Mouse (Mus musculus): ENCODE measurements around the gene Gm45521. TPM values are rescaled to one million over a fixed set of nuclear protein-coding genes. Genes with fewer than 3 reads are reported as not detected.

Gene Gm45521
- total and polyA plus RNA-seq, 3 experiments = not detected

DNA sequence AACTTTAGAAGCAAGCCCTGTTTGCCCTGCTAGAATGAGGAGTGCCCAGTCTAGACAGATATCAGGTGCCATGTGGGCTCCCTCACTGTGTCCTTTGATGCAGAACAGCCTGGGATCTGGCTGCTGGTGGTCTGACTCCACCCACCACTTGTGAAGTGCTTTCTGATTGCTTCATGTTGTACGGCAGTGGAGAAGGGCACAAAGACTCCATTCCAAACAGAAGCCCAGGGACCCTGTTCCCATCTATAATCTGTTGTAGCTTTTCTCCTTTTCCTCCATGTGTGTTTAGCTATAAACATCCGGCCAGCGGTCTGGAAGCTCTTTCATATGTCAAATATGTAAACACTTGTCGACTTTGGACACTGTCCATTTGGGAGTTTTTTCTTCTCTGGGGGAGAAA, 37.2 kb upstream of the Gm45521 start:
- no peaks in the 10 kb centered on the region for H3K36me3 ChIP-seq (ENCODE audit: control insufficient read depth, insufficient read depth, low read length)
- no peak overlapping the region for H3K9ac ChIP-seq (ENCODE audit: low read depth, low read length)
- no peaks in the 10 kb centered on the region for H3K4me1 ChIP-seq (ENCODE audit: control insufficient read depth, insufficient read depth, low read length)
- no peak overlapping the region for H3K27ac ChIP-seq
- H3K79me2 ChIP-seq (replicated peaks; ENCODE audit: control insufficient read depth, insufficient read depth, low read length) = no peaks in the 10 kb centered on the region
- H3K27me3 ChIP-seq (ENCODE audit: control insufficient read depth, insufficient read depth, low read length) = no peaks in the 10 kb centered on the region
- TF ChIP-seq CTCF (IDR thresholded peaks at IDR 0.05) = no peak
- no peak for TF ChIP-seq POLR2A (IDR thresholded peaks at IDR 0.05; ENCODE audit: insufficient read depth, low read depth, low read length)
- no peak for TF ChIP-seq EP300 (IDR thresholded peaks at IDR 0.05; ENCODE audit: insufficient read depth, low read depth, low read length)
- WGBS = 75% methylated on average over 4 of the region's 4 CpGs
- H3K4me3 ChIP-seq = no peak overlapping the region
- no peak for DNase-seq
- intact Hi-C loops (cut with DNase I) = no loop called here

DNA sequence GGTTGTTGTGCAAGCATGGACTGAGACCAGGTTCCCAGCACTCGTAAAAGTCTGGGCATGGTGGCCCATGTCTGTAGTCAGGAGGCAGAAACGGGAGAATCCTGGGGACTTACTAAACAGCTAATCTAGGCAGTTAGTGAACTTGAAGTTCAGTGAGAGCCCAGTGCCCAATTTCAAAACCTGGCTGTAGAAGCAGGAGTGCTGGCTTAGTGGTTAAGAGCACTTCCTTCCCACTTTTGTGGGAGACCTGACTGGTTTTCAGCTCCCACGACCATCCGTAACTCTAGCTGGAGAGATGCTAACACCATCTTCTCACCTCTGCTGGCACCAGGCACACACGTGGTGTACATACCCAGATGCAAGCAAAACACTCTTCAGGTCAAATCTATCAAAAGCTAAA, 35.6 kb upstream of the Gm45521 start:
- intact Hi-C loops (cut with DNase I) = no loop called here
- H3K36me3 ChIP-seq (ENCODE audit: control insufficient read depth, insufficient read depth, low read length) = no peaks in the 10 kb centered on the region
- H3K27ac ChIP-seq = no peak overlapping the region
- WGBS = 80% methylated on average over 5 of the region's 5 CpGs
- no peak for DNase-seq
- no peak overlapping the region for H3K9ac ChIP-seq (ENCODE audit: low read depth, low read length)
- H3K79me2 ChIP-seq (replicated peaks; ENCODE audit: control insufficient read depth, insufficient read depth, low read length) = no peaks in the 10 kb centered on the region
- H3K4me3 ChIP-seq = no peak overlapping the region
- no peak for TF ChIP-seq POLR2A (IDR thresholded peaks at IDR 0.05; ENCODE audit: insufficient read depth, low read depth, low read length)
- no peak for TF ChIP-seq CTCF (IDR thresholded peaks at IDR 0.05)
- no peak for TF ChIP-seq EP300 (IDR thresholded peaks at IDR 0.05; ENCODE audit: insufficient read depth, low read depth, low read length)
- H3K27me3 ChIP-seq (ENCODE audit: control insufficient read depth, insufficient read depth, low read length) = no peaks in the 10 kb centered on the region
- H3K4me1 ChIP-seq (ENCODE audit: control insufficient read depth, insufficient read depth, low read length) = no peaks in the 10 kb centered on the region

DNA sequence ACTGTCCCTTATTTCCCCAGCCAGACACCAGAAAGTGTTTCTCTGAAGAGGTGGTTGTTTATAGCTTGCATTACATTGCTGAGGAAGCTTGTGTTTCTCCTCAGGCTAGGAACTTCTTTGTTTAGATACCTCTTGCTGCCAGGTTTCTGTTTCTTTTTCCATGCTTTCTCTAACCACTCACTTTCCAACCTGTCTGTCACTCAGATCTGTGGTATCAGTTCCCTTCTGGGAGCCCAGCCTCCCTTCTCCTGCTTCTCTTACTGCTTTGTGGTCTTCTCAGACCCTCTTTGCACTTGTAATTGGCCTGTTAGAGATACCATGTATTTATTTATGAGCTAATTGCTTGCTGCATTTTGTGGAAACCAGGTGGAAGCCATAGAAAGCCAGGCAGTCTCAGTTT, 33.5 kb upstream of the Gm45521 start:
- no peak overlapping the region for H3K9ac ChIP-seq (ENCODE audit: low read depth, low read length)
- DNase-seq = no peak
- no peaks in the 10 kb centered on the region for H3K79me2 ChIP-seq (replicated peaks; ENCODE audit: control insufficient read depth, insufficient read depth, low read length)
- intact Hi-C loops (cut with DNase I) = no loop called here
- no peaks in the 10 kb centered on the region for H3K36me3 ChIP-seq (ENCODE audit: control insufficient read depth, insufficient read depth, low read length)
- no peaks in the 10 kb centered on the region for H3K4me1 ChIP-seq (ENCODE audit: control insufficient read depth, insufficient read depth, low read length)
- TF ChIP-seq POLR2A (IDR thresholded peaks at IDR 0.05; ENCODE audit: insufficient read depth, low read depth, low read length) (no peak), EP300 (IDR thresholded peaks at IDR 0.05; ENCODE audit: insufficient read depth, low read depth, low read length) (no peak), CTCF (IDR thresholded peaks at IDR 0.05) (no peak)
- H3K27ac ChIP-seq = no peak overlapping the region
- no peak overlapping the region for H3K4me3 ChIP-seq
- H3K27me3 ChIP-seq (ENCODE audit: control insufficient read depth, insufficient read depth, low read length) = no peaks in the 10 kb centered on the region

DNA sequence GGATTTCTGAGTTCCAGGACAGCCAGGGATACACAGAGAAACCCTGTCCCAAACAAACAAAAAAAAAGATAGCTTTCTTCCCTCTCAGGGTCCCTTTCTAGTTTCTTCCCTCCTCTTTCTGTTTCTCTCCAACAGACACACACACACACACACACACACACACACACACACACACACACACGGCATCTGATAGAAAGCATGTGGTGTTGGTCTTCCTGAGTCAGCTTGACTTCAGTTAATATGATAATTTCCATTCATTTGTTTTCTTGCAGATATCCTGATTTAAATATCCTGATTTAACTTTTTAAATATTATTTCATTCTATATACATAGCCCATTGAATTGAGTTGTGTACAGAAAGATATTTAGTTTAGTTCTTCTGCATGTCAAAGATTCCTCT, 28.7 kb upstream of the Gm45521 start:
- no peak for DNase-seq
- H3K9ac ChIP-seq (ENCODE audit: low read depth, low read length) = no peak overlapping the region
- 59% methylated on average over 1 of the region's 1 CpGs for WGBS
- no peaks in the 10 kb centered on the region for H3K36me3 ChIP-seq (ENCODE audit: control insufficient read depth, insufficient read depth, low read length)
- no peaks in the 10 kb centered on the region for H3K4me1 ChIP-seq (ENCODE audit: control insufficient read depth, insufficient read depth, low read length)
- intact Hi-C loops (cut with DNase I) = no loop called here
- H3K27me3 ChIP-seq (ENCODE audit: control insufficient read depth, insufficient read depth, low read length) = no peaks in the 10 kb centered on the region
- TF ChIP-seq CTCF (IDR thresholded peaks at IDR 0.05) (no peak), EP300 (IDR thresholded peaks at IDR 0.05; ENCODE audit: insufficient read depth, low read depth, low read length) (no peak), POLR2A (IDR thresholded peaks at IDR 0.05; ENCODE audit: insufficient read depth, low read depth, low read length) (no peak)
- H3K79me2 ChIP-seq (replicated peaks; ENCODE audit: control insufficient read depth, insufficient read depth, low read length) = no peaks in the 10 kb centered on the region
- no peak overlapping the region for H3K4me3 ChIP-seq
- no peak overlapping the region for H3K27ac ChIP-seq

DNA sequence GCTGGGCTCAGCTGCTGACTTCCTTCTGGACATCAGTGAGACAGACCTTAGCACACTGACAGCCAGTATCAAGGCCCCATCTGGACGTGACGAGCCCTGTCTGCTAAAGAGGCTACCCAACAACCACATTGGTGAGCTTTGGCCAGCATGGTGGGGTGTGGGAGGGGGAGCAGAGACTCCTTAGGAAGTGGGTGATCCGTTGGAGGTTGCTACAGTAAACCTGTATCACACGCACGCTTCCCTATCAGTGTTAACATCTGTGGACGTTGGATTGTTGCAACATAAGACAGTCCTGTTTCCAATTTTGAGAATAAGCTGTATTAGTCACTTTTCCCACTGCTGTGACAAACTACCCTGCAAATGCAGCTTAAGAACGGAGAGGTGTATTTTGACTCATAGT, 28.1 kb upstream of the Gm45521 start:
- Histone ChIP-seq H3K9ac (ENCODE audit: low read depth, low read length) (no peak overlapping the region), H3K79me2 (replicated peaks; ENCODE audit: control insufficient read depth, insufficient read depth, low read length) (no peaks in the 10 kb centered on the region), H3K36me3 (ENCODE audit: control insufficient read depth, insufficient read depth, low read length) (no peaks in the 10 kb centered on the region), H3K27ac (no peak overlapping the region), H3K4me3 (no peak overlapping the region), H3K27me3 (ENCODE audit: control insufficient read depth, insufficient read depth, low read length) (no peaks in the 10 kb centered on the region), H3K4me1 (ENCODE audit: control insufficient read depth, insufficient read depth, low read length) (no peaks in the 10 kb centered on the region)
- TF ChIP-seq EP300 (IDR thresholded peaks at IDR 0.05; ENCODE audit: insufficient read depth, low read depth, low read length) = no peak
- no peak for DNase-seq
- intact Hi-C loops (cut with DNase I) = no loop called here
- WGBS = 78% methylated on average over 7 of the region's 7 CpGs

DNA sequence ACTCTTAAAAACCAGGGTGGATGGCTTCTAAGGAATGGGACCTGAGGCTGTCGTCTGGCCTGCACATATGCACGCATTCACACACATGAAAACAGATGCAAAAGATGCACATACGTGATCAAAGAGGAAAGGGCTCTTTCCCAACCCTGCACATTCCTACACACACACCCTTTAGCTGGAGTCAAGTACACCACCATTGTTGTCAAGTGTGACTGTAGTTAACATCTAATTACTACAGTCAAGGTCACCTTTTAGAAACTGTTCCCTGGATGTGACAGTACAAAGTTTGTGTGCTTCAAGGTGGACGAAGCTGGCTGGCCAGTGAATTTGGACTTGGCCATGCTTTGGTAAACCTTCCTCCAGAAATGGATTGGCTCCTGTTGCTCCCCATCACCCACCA, 24.9 kb upstream of the Gm45521 start:
- H3K9ac ChIP-seq (ENCODE audit: low read depth, low read length) = no peak overlapping the region
- no peaks in the 10 kb centered on the region for H3K36me3 ChIP-seq (ENCODE audit: control insufficient read depth, insufficient read depth, low read length)
- no peaks in the 10 kb centered on the region for H3K4me1 ChIP-seq (ENCODE audit: control insufficient read depth, insufficient read depth, low read length)
- H3K27me3 ChIP-seq (ENCODE audit: control insufficient read depth, insufficient read depth, low read length) = no peaks in the 10 kb centered on the region
- no peak for TF ChIP-seq POLR2A (IDR thresholded peaks at IDR 0.05; ENCODE audit: insufficient read depth, low read depth, low read length)
- no peak for TF ChIP-seq CTCF (IDR thresholded peaks at IDR 0.05)
- no peak for TF ChIP-seq EP300 (IDR thresholded peaks at IDR 0.05; ENCODE audit: insufficient read depth, low read depth, low read length)
- DNase-seq = no peak
- no peak overlapping the region for H3K4me3 ChIP-seq
- intact Hi-C loops (cut with DNase I) = no loop called here
- no peaks in the 10 kb centered on the region for H3K79me2 ChIP-seq (replicated peaks; ENCODE audit: control insufficient read depth, insufficient read depth, low read length)
- WGBS = 93% methylated on average over 4 of the region's 4 CpGs
- no peak overlapping the region for H3K27ac ChIP-seq

Measured in heart, adult 2 months (tissue).